Mouse (Mus musculus) erythroblast, embryonic 14.5 days (primary cell): ENCODE measurements around the gene Dcps.

Experiments
- GATA1 ChIP-seq: IDR thresholded peaks from 2 replicates; pipeline ENCODE4 v1.6.1; 2012; ENCODE audit warnings: low read length, inconsistent platforms, mixed read lengths
- TAL1 ChIP-seq: IDR thresholded peaks from 3 replicates; pipeline ENCODE4 v1.6.1; 2012; ENCODE audit warnings: low read length, inconsistent platforms, mixed read lengths

DNA sequence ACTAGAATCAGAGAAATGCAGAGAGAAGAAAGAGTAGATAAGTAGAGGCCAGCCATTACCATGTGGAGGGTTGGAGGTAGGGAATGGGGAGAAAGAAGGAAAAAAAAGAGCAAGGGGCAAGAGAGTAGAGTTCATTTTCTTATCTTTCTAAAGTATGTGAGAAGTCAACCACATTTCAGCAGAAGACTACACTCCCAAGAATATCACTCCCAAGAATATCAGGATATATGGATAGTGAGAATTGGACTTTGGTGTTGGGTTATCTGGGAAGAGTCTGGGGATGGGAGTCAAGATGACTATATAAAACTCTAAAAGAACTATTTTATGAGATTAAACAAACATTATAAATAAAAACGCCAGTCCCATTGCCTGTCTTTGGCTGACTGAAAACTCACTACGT, 83.0 kb downstream of the Dcps start:
- TF ChIP-seq TAL1 = no peak
- no peak for TF ChIP-seq GATA1
